ENCODE assay signal across 8 mouse cellular contexts in genomic region chr5:24475476-24476241, GRCm38 (mm10). TPM values are rescaled to one million over a fixed set of nuclear protein-coding genes. Genes with fewer than 3 reads are reported as not detected.
DNase-seq lines count a peak whose midpoint lies in the region; ATAC-seq lines count a peak whose summit lies in the region.

No protein-coding gene starts in this region.

- H3K9me3 ChIP-seq in forebrain, embryonic 16.5 days (ENCODE audit: control insufficient read depth, low read length) = no peaks in the 10 kb centered on the region
- H3K9me3 ChIP-seq in stomach, embryonic 14.5 days (ENCODE audit: control insufficient read depth, low read depth, low read length) = no peaks in the 10 kb centered on the region

- H3K36me3 ChIP-seq in forebrain, embryonic 16.5 days (ENCODE audit: control insufficient read depth, insufficient read depth) = peaks cover 10% of the 10 kb centered on the region
- H3K36me3 ChIP-seq in stomach, embryonic 14.5 days (ENCODE audit: control insufficient read depth, insufficient read depth, low read length) = peaks cover 41% of the 10 kb centered on the region

- H3K4me2 ChIP-seq in forebrain, embryonic 16.5 days (ENCODE audit: low read length) = no peak overlapping the region
- peak overlapping the region; percentile 84 for H3K4me2 ChIP-seq in stomach, embryonic 14.5 days (replicated peaks; ENCODE audit: low read depth, low read length)

- no peak for ATAC-seq in forebrain, embryonic 16.5 days
- ATAC-seq in stomach, embryonic 14.5 days (ENCODE audit: insufficient number of reproducible peaks, insufficient read depth, low FRiP score, low read depth) = peak; percentile 53

- peaks cover 7% of the 10 kb centered on the region for H3K27me3 ChIP-seq in forebrain, embryonic 16.5 days (replicated peaks; ENCODE audit: control insufficient read depth, insufficient read depth, low read length)
- no peaks in the 10 kb centered on the region for H3K27me3 ChIP-seq in stomach, embryonic 14.5 days (ENCODE audit: control insufficient read depth, insufficient read depth, low read length)

- H3K4me3 ChIP-seq in forebrain, embryonic 16.5 days (replicated peaks; ENCODE audit: low read length) = no peak overlapping the region
- peak overlapping the region; percentile 50 for H3K4me3 ChIP-seq in stomach, embryonic 14.5 days (ENCODE audit: low read depth, low read length)

- no peak overlapping the region for H3K27ac ChIP-seq in forebrain, embryonic 16.5 days (ENCODE audit: low read length)
- H3K27ac ChIP-seq in stomach, embryonic 14.5 days (ENCODE audit: low read length) = peak overlapping the region; percentile 10; the same call in 1 of the 2 replicates

- peak overlapping the region; percentile 48; the same call in 1 of the 2 replicates for H3K9ac ChIP-seq in forebrain, embryonic 16.5 days (replicated peaks; ENCODE audit: low read depth, low read length)
- peak overlapping the region; percentile 43; the same call in 1 of the 2 replicates for H3K9ac ChIP-seq in stomach, embryonic 14.5 days (replicated peaks; ENCODE audit: low read depth, low read length)

- DNase-seq in urinary bladder, adult 18-20 months (ENCODE audit: low spot score in 2 of 2) = peak; percentile 62 to 88
- DNase-seq in urinary bladder, postnatal 10 days (ENCODE audit: low spot score) = no peak
- peak; percentile 56 to 84 for DNase-seq in kidney, postnatal 25 days
- no peak for DNase-seq in B cell, adult 2 months
- DNase-seq in c-Kit-positive CD71-positive TER-119-positive erythroid progenitor cells, embryonic 14.5 days (ENCODE audit: low spot score) = no peak
- DNase-seq in retina, postnatal 1 day = no peak

- H3K4me1 ChIP-seq in forebrain, embryonic 16.5 days (replicated peaks; ENCODE audit: control insufficient read depth, insufficient read depth, low read length) = peaks cover 21% of the 10 kb centered on the region
- H3K4me1 ChIP-seq in stomach, embryonic 14.5 days (ENCODE audit: control insufficient read depth, insufficient read depth, low read length) = peaks cover 35% of the 10 kb centered on the region

- 81% methylated on average over 6 of the region's 6 CpGs for WGBS in forebrain, embryonic 16.5 days
- 57% methylated on average over 6 of the region's 6 CpGs for WGBS in stomach, embryonic 14.5 days

RNA-seq across cellular contexts. Expression of gene Agap3, which starts 23.7 kb away (rescaled TPM):
- 57.0 and 58.6 TPM in 2 replicates for polyA plus RNA-seq in forebrain, embryonic 16.5 days (2015; fragmentation: Nextera tagmentation; extraction: Ambion mirVana)
- 25.3 and 25.6 TPM in 2 replicates for polyA plus RNA-seq in stomach, embryonic 14.5 days (2014; fragmentation: Nextera tagmentation; extraction: Ambion mirVana)

RNA-seq across cellular contexts. Expression of gene Tmub1, which starts 28.0 kb away (rescaled TPM):
- 37.3 and 45.4 TPM in 2 replicates for polyA plus RNA-seq in forebrain, embryonic 16.5 days (2015; fragmentation: Nextera tagmentation; extraction: Ambion mirVana)
- polyA plus RNA-seq in stomach, embryonic 14.5 days (2014; fragmentation: Nextera tagmentation; extraction: Ambion mirVana) = 25.5 and 27.6 TPM in 2 replicates

RNA-seq across cellular contexts. Expression of gene Fastk, which starts 30.6 kb away (rescaled TPM):
- polyA plus RNA-seq in forebrain, embryonic 16.5 days (2015; fragmentation: Nextera tagmentation; extraction: Ambion mirVana) = 92.2 and 96.3 TPM in 2 replicates
- 98.5 and 102 TPM in 2 replicates for polyA plus RNA-seq in stomach, embryonic 14.5 days (2014; fragmentation: Nextera tagmentation; extraction: Ambion mirVana)

RNA-seq across cellular contexts. Expression of gene Gbx1, which starts 51.3 kb away (rescaled TPM):
- polyA plus RNA-seq in forebrain, embryonic 16.5 days (2015; fragmentation: Nextera tagmentation; extraction: Ambion mirVana) = 0.45 and 1.3 TPM in 2 replicates
- polyA plus RNA-seq in stomach, embryonic 14.5 days (2014; fragmentation: Nextera tagmentation; extraction: Ambion mirVana) = not detected in 2 replicates

RNA-seq across cellular contexts. Expression of gene Slc4a2, which starts 52.0 kb away (rescaled TPM):
- polyA plus RNA-seq in forebrain, embryonic 16.5 days (2015; fragmentation: Nextera tagmentation; extraction: Ambion mirVana) = 19.1 and 23.9 TPM in 2 replicates
- 30.6 and 32.2 TPM in 2 replicates for polyA plus RNA-seq in stomach, embryonic 14.5 days (2014; fragmentation: Nextera tagmentation; extraction: Ambion mirVana)

Comparison
In these comparisons a context has a peak if more than half of its experiments do, and no peak if none do; other contexts are left out.
1. DNase-seq: peak in urinary bladder, adult 18-20 months (2 of 2) and kidney, postnatal 25 days (2 of 2); none in urinary bladder, postnatal 10 days (single experiment), B cell, adult 2 months (0 of 2), c-Kit-positive CD71-positive TER-119-positive erythroid progenitor cells, embryonic 14.5 days (single experiment) and retina, postnatal 1 day (single experiment).